Mouse (Mus musculus): ENCODE data around the gene Vmn2r38. TPM values are rescaled to one million over a fixed set of nuclear protein-coding genes. Genes with fewer than 3 reads are reported as not detected.
"Not testable (repeated sequence)": the region's sequence is repeated elsewhere in the genome, so short reads cannot be mapped to it uniquely, and the experiment has no call there.

Vmn2r38 gene
- not detected for total RNA-seq (2021)

DNA sequence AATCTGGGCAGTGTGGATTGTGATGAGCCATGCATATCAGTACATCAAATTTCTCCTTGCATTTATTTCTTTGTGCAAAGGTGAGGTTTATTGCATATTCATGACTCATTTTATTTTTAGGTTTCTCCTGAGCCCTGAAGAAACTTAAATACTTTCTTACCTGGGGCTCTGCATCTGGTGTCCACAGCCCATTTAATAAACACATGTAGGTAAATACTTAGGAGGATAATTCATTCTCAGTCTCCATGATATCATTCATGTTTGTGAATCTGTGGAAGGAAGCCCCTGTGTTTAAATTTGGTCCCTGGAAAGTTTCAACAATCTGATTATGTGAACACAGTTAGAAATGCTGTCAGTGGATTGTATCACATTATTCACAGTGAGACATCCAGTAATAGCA, at the start of gene Vmn2r38:
Vmn2r38 (minus strand) TSS at position 101 of the 400 bp plus-strand sequence.
- intact Hi-C loops (cut with DNase I); DNase-seq (ENCODE audit: low spot score in 2 of 2): not testable (repeated sequence)

DNA sequence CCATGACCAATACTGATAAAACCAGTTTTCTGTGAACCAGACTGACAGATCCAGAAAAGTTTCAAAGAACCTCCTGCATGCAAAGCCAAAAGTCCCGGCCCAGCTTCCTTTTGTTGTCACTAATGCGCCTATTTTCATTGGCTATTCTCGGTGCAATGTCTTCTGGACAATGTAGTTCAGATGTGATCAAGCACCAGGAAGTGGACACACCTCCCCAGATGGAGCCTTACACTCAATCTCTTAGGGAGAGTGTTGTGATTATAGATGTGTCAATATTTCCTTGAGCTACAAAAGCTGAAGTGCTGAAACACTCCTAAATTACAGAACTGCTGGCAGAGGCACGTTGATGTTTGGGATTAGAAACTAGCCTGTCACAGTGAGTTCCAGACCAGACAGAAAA, 32.3 kb downstream of the Vmn2r38 start:
- intact Hi-C loops (cut with DNase I); DNase-seq (ENCODE audit: low spot score in 2 of 2): not testable (repeated sequence)

GRCm38 (mm10) chr7:9030698-9031097, 67.0 kb downstream of the Vmn2r38 start, which contains the start of gene Vmn2r39:
TSS of gene Vmn2r39 (minus strand) at chr7:9030798.
- DNase-seq (ENCODE audit: low spot score in 2 of 2); intact Hi-C loops (cut with DNase I): not testable (repeated sequence)

Other genes with a start within 250 kb of the Vmn2r38 start
- not detected for gene Vmn2r40, start 166.4 kb downstream of the Vmn2r38 start, total RNA-seq (2021)
- gene Vmn2r39, start 67.1 kb downstream of the Vmn2r38 start, total RNA-seq (2021): not detected
- gene Vmn2r37, start 125.8 kb upstream of the Vmn2r38 start, total RNA-seq (2021): not detected